Mouse (Mus musculus) midbrain, embryonic 10.5 days (tissue): ENCODE data around the gene Ncln. TPM values are rescaled to one million over a fixed set of nuclear protein-coding genes. Genes with fewer than 3 reads are reported as not detected.
A peak's percentile ranks its signal among the peaks of the same experiment; 100 is the strongest.

Source experiments
- DNase-seq: peaks from one replicate; pipeline ENCODE4 v3.0.0-alpha.2; 2017; ENCODE audit warnings: low spot score
- H3K27ac ChIP-seq: fragments of 300-500 bp; sonication (generic); replicated peaks from 2 replicates; pipeline ENCODE4 v1.5.1; 2016; ENCODE audit warnings: mild to moderate bottlenecking
- H3K27me3 ChIP-seq: fragments of 300-500 bp; sonication (generic); 2 replicates; pipeline ENCODE4 v1.6.1; 2016; ENCODE audit warnings: low read depth, mild to moderate bottlenecking; ENCODE audit not compliant: poor library complexity, severe bottlenecking
- H3K36me3 ChIP-seq: fragments of 300-500 bp; sonication (generic); 2 replicates; pipeline ENCODE4 v1.6.1; 2016; ENCODE audit warnings: mild to moderate bottlenecking, moderate library complexity
- H3K4me1 ChIP-seq: fragments of 300-500 bp; sonication (generic); 2 replicates; pipeline ENCODE4 v1.6.1; 2016
- H3K4me3 ChIP-seq: fragments of 300-500 bp; sonication (generic); 2 replicates; pipeline ENCODE4 v1.5.1; 2016; ENCODE audit warnings: mild to moderate bottlenecking, moderate library complexity
- H3K9me3 ChIP-seq: fragments of 300-500 bp; sonication (generic); replicated peaks from 2 replicates; pipeline ENCODE4 v1.6.1; 2016; ENCODE audit warnings: mild to moderate bottlenecking
- WGBS: fragments of 180-500 bp; shearing (Covaris S2); methylation state at CpG from one replicate; pipeline ENCODE4 v1.1.7; 2016; 5-methylcytosine and 5-hydroxymethylcytosine counted together
- polyA plus RNA-seq: library from polyadenylated mRNA; unstranded; fragments of >200 nt; fragmentation: Nextera tagmentation; extraction: Ambion mirVana; gene quantifications from 2 replicates; pipeline ENCODE4 v1.2.1, GENCODE M21; 2016

Gene Ncln
- polyA plus RNA-seq = 84.5 and 87.5 TPM in 2 replicates

GRCm38 (mm10) chr10:81496264-81496901, at the start of gene Ncln:
Gene Ncln (minus strand): TSS chr10:81496392.
- H3K27me3 ChIP-seq = no peaks in the 10 kb centered on the region
- peak within 1 kb of the TSS; percentile 90 for H3K27ac ChIP-seq
- H3K4me3 ChIP-seq = peak within 1 kb of the TSS; percentile 65
- H3K9me3 ChIP-seq = no peaks in the 10 kb centered on the region
- H3K4me1 ChIP-seq = peaks cover 45% of the 10 kb centered on the region
- peak; percentile 98 for DNase-seq
- peaks cover 28% of the 10 kb centered on the region for H3K36me3 ChIP-seq
- WGBS = under 1% methylated on average over 45 of the region's 45 CpGs

GRCm38 (mm10) chr10:81545161-81545747, 49.1 kb upstream of the Ncln start, which contains the start of gene Gna11:
Gene Gna11 (minus strand): TSS chr10:81545190.
- Histone ChIP-seq H3K4me1 (peaks cover 46% of the 10 kb centered on the region), H3K27ac (peak within 1 kb of the TSS; percentile 92), H3K9me3 (no peaks in the 10 kb centered on the region), H3K36me3 (peaks cover 26% of the 10 kb centered on the region), H3K27me3 (peaks cover 4% of the 10 kb centered on the region; the same call in 1 of the 2 replicates), H3K4me3 (peak within 1 kb of the TSS; percentile 90)
- DNase-seq = peak; percentile 100
- WGBS = 1% methylated on average over 59 of the region's 59 CpGs

- under 1% methylated on average over 93 of the region's 93 CpGs for WGBS
- DNase-seq = no peak
These were observed 48.3 kb upstream of the Ncln start for GRCm38 (mm10) chr10:81544296-81545160.

GRCm38 (mm10) chr10:81543633-81544032, 47.4 kb upstream of the Ncln start:
- DNase-seq = no peak
- Histone ChIP-seq H3K36me3 (peaks cover 42% of the 10 kb centered on the region), H3K9me3 (no peaks in the 10 kb centered on the region), H3K4me3 (peak overlapping the region; percentile 90), H3K4me1 (peaks cover 44% of the 10 kb centered on the region), H3K27ac (peak overlapping the region; percentile 92), H3K27me3 (no peaks in the 10 kb centered on the region)
- 57% methylated on average over 1 of the region's 1 CpGs for WGBS

More at GRCm38 (mm10) chr10:81544296-81545160, 48.3 kb upstream of the Ncln start:
- H3K27me3 ChIP-seq = peaks cover 4% of the 10 kb centered on the region; the same call in 1 of the 2 replicates
- H3K36me3 ChIP-seq = peaks cover 34% of the 10 kb centered on the region
- H3K9me3 ChIP-seq = no peaks in the 10 kb centered on the region
- peak overlapping the region; percentile 90 for H3K4me3 ChIP-seq
- peaks cover 44% of the 10 kb centered on the region for H3K4me1 ChIP-seq
- H3K27ac ChIP-seq = peak overlapping the region; percentile 92

GRCm38 (mm10) chr10:81542727-81543460, 46.7 kb upstream of the Ncln start:
- WGBS = 79% methylated on average over 7 of the region's 7 CpGs
- H3K9me3 ChIP-seq = no peaks in the 10 kb centered on the region
- no peak for DNase-seq
- no peaks in the 10 kb centered on the region for H3K27me3 ChIP-seq
- peaks cover 49% of the 10 kb centered on the region for H3K36me3 ChIP-seq
- H3K4me3 ChIP-seq = peak overlapping the region; percentile 90
- 0 out of 2 replicates have a peak overlapping the region, but pooled peaks have one; percentile 17 for H3K27ac ChIP-seq
- H3K4me1 ChIP-seq = peaks cover 44% of the 10 kb centered on the region

GRCm38 (mm10) chr10:81541803-81542202, 45.6 kb upstream of the Ncln start:
- no peak overlapping the region for H3K4me3 ChIP-seq
- H3K27ac ChIP-seq = 0 out of 2 replicates have a peak overlapping the region, but pooled peaks have one; percentile 23
- peaks cover 59% of the 10 kb centered on the region for H3K36me3 ChIP-seq
- no peaks in the 10 kb centered on the region for H3K9me3 ChIP-seq
- H3K4me1 ChIP-seq = peaks cover 44% of the 10 kb centered on the region
- WGBS = 88% methylated on average over 10 of the region's 10 CpGs
- H3K27me3 ChIP-seq = no peaks in the 10 kb centered on the region
- no peak for DNase-seq

GRCm38 (mm10) chr10:81541363-81541762, 45.2 kb upstream of the Ncln start:
- Histone ChIP-seq H3K4me1 (peaks cover 44% of the 10 kb centered on the region), H3K36me3 (peaks cover 61% of the 10 kb centered on the region), H3K9me3 (no peaks in the 10 kb centered on the region), H3K27ac (no peak overlapping the region; the same call in 1 of the 2 replicates), H3K27me3 (no peaks in the 10 kb centered on the region), H3K4me3 (no peak overlapping the region)
- 89% methylated on average over 5 of the region's 5 CpGs for WGBS
- DNase-seq = no peak

GRCm38 (mm10) chr10:81538321-81539048, 42.3 kb upstream of the Ncln start:
- no peak overlapping the region for H3K27ac ChIP-seq
- DNase-seq = no peak
- 88% methylated on average over 3 of the region's 3 CpGs for WGBS
- no peaks in the 10 kb centered on the region for H3K27me3 ChIP-seq
- H3K4me1 ChIP-seq = peaks cover 36% of the 10 kb centered on the region
- peaks cover 82% of the 10 kb centered on the region for H3K36me3 ChIP-seq
- H3K4me3 ChIP-seq = no peak overlapping the region
- no peaks in the 10 kb centered on the region for H3K9me3 ChIP-seq

- DNase-seq = no peak
- Histone ChIP-seq H3K9me3 (no peaks in the 10 kb centered on the region), H3K27ac (no peak overlapping the region), H3K27me3 (no peaks in the 10 kb centered on the region), H3K4me3 (no peak overlapping the region), H3K36me3 (peaks cover 86% of the 10 kb centered on the region), H3K4me1 (peaks cover 26% of the 10 kb centered on the region)
- WGBS = 94% methylated on average over 2 of the region's 2 CpGs
These were observed 41.2 kb upstream of the Ncln start for GRCm38 (mm10) chr10:81537429-81537828.

- no peaks in the 10 kb centered on the region for H3K9me3 ChIP-seq
- H3K4me3 ChIP-seq = no peak overlapping the region
- WGBS = 77% methylated on average over 6 of the region's 6 CpGs
- H3K27me3 ChIP-seq = no peaks in the 10 kb centered on the region
- no peak for DNase-seq
- H3K36me3 ChIP-seq = peaks cover 87% of the 10 kb centered on the region
- peaks cover 19% of the 10 kb centered on the region for H3K4me1 ChIP-seq
- H3K27ac ChIP-seq = no peak overlapping the region
These were observed 40.5 kb upstream of the Ncln start for GRCm38 (mm10) chr10:81536734-81537133.

GRCm38 (mm10) chr10:81534826-81535225, 38.6 kb upstream of the Ncln start:
- Histone ChIP-seq H3K27ac (no peak overlapping the region), H3K9me3 (no peaks in the 10 kb centered on the region), H3K4me1 (peaks cover 9% of the 10 kb centered on the region; the same call in 1 of the 2 replicates), H3K4me3 (no peak overlapping the region), H3K27me3 (no peaks in the 10 kb centered on the region), H3K36me3 (peaks cover 88% of the 10 kb centered on the region)
- DNase-seq = no peak
- 63% methylated on average over 16 of the region's 16 CpGs for WGBS
